Mouse (Mus musculus) heart, adult 11 months (tissue): Measurements from ENCODE around the gene Irs2.

Experiments used
- DNase-seq: peaks from one replicate; pipeline ENCODE4 v3.0.0; 2022

Irs2 gene

GRCm38 (mm10) chr8:11008379-11008775 lies at the start of gene Irs2:
Gene Irs2 (minus strand): TSS chr8:11008458.
- DNase-seq, result no peak

DNA sequence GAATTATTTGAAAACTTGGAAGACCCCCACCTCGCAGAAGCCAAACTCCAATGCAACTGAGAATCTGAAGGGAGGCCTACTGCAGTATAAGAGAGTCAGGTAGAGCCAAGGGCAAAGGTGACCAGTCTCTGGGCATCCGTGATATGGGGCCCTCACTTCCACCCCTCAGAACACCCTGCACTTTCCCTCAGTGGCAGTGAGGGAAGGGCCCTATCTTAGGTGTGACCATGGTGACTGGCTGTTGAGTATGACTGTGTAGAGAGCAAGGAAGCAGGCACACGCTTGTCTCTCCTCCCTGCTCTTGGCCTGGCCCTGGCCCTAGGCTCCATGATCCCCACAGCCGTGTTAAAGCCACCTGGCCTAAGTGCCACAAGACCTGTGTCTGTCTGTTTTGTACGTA lies 48.4 kb upstream of the Irs2 start:
- DNase-seq, result no peak

GRCm38 (mm10) chr8:11056175-11056563 lies 47.9 kb upstream of the Irs2 start:
- DNase-seq, result no peak

GRCm38 (mm10) chr8:11055557-11056174 lies 47.4 kb upstream of the Irs2 start:
- DNase-seq, result no peak

DNA sequence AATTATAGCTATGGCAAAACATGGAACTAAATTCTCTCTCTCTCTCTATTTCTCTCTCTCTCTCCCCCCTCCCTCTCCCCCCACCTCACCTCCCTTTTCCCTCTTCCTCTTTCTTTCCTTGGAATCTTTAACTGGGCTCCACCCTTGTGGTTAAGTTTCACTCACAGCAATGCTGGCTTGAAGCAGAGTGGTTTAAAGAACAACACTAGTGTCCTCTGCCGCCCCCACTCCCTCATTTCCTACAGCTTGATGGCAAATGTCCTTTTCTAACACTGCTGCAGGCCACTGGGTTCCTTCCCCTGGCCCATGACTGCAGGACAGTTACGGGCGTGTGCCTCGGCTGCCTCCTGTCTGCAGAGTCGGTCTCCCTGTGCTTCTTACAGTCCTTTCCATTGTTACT lies 41.6 kb upstream of the Irs2 start:
- peak; percentile 72 for DNase-seq

DNA sequence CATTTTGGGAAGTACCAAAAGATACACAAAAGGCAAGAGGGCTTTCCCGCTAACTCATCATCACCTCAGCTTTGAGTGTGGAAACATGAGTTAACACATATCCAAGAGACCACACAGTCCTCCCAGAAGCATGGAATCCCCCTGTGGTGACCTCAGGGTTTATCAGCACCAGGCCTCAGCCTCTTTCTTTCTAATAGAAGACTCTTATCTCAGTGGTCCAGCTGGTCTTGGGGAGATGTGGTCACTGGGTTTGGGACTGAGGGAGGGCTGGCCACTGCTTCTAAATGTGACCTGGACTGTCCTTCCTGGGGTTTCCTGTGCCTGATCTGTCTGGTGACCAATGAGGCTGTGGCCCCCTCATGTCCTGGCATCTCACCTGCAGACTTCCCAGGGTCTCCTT lies 39.6 kb upstream of the Irs2 start:
- peak; percentile 66 for DNase-seq

DNA sequence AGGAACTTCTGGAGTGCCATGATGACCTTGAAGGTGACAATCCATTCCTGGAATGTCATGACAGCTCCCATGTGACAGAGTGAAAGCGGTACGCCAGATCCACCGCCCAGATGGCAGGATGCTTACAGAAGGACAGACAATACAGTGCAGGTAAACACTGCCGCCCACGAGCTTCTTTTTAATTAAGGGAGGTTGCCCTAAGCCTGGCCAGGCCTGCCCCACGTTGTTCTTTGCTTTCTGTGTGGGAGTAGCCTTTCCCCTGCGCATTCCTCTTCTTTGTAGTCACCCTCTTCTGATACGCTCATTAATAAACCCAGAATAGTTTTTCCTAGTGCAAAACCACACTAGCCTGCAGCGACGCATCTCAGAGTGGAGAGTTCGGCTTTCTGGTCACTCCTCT lies 36.4 kb upstream of the Irs2 start:
- DNase-seq, result peak; percentile 84

GRCm38 (mm10) chr8:11043591-11043990 lies 35.3 kb upstream of the Irs2 start:
- no peak for DNase-seq

DNA sequence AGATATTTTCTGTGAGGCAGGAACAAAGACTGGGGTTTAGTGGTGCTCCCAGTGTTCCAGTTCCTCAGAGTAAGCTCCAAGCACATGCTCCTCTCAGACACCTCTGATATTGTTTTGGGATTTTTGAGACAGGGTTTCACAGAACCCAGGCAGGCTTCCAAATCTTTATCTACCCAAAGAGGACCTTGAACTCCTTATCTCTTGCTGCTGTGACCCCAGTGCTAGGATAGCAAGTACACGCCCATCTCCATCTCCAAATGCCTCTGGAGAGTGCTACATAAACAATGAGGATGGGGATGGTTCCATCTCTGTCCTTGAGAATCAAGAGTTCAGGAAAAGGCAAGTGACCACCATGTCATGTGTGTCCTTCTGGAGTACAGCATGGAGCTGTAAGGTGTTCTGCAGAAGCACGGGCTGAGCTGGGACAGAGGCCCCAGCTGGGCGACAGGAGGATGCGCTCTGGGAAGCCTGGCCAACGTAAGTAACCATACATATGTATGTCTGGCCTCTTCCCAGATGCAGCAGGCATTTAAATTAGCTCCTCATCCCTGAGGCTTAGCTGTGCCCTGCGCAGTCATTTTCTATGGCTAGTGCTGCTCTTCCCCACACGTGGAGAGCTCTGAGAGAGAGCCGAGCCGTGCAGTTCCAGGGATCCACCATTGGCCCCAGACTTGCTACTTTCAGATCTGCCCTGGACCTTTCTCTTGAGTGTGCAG lies 34.8 kb upstream of the Irs2 start:
- no peak for DNase-seq

GRCm38 (mm10) chr8:11040088-11040487 lies 31.8 kb upstream of the Irs2 start:
- DNase-seq, result peak; percentile 37

DNA sequence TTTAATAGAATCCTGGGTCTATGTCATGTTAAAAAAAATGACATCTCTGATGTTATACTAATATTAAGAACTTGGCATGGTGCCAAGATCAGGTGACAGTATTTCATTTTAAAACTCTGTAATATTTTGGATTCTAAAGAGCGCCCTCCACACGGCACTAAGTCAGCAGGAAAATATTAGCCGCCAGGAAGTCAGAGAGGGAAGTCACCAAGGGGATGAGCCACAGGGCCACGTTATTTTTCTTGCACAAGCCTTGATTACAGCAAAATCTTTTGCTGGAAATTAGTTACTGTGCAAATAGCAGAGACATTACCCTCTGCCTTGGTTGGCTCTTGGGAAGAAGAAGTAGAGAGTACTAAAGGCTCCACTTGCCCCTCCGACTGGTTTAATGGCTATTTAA lies 30.5 kb upstream of the Irs2 start:
- DNase-seq, result peak; percentile 89

GRCm38 (mm10) chr8:11038367-11038766 lies 30.1 kb upstream of the Irs2 start:
- peak; percentile 87 for DNase-seq

- DNase-seq, result peak; percentile 68
Observed at GRCm38 (mm10) chr8:11036790-11037189, 28.5 kb upstream of the Irs2 start.

DNA sequence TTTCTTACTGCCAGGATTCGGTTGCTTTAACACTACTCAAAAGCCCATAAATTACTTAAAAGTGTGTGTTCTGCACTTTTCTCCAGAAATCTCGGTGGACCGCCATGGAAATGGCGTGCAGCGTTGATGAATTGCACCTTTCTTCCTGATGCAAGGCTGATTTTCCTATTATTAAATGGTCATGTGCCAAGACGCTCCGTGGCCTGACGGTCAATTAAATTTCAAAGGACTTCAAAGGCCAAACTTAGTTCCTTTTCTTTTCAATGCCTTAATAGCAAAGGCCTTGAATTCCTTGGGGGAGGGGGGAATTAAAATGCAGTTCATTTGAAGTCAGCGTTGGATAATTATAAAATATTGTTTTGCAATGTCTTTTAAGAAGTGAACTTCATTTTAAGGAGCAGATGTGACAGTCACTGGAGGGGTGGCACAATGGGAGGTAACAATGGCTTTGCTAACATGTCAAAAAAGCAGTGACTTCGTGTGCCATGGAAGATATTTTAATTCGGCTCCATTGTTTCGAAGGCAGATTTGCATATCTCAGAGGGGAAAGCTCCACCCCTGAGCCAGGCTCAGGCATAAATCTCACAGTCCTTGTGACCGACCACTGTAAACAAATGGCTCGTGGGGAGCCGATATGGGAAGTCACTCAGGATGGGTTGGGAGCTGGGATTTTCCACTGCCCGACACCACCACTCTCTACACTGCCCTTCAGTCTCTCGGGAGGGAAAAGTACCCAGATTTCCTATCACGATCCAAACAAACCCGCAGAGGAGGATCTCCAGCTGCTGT lies 27.6 kb upstream of the Irs2 start:
- DNase-seq, result peak; percentile 59

DNA sequence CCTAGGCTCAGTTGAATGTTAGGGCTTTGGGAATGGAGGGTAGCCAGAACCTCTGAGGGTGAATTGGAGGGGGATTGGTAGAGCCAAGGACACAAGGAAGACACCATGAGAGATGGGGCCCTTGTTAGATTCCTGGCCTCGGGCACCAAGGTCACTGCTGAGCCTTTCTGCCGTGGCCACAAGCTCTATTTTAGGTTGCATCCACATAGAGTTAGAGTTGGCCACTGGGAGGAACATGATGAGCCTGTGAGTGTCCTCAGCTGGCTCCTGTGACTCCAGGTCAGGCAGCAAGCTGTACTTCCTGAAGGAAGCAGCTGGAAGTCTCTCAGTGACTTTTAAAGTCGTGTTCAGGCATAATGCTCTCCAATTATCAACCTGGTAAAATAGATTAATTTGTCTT lies 16.6 kb upstream of the Irs2 start:
- DNase-seq, result peak; percentile 94

- no peak for DNase-seq
Observed at GRCm38 (mm10) chr8:11020949-11021572, 12.8 kb upstream of the Irs2 start.

DNA sequence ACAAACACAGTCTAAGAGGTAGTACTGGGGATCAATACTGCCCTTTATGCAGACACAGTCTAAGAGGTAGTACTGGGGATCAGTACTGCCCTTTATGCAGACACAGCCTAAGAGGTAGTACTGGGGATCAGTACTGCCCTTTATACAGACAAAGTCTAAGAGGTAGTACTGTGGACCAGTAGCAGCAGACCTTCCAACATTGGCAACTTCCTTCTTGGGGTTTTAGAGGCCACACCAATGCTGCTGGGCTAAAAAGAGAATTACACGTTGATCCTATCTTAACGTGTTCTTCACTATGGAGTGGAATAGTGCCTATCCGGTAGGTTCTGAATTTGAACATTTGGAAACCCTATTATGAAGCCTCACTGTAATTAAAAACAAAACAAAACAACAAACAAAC lies 7.4 kb upstream of the Irs2 start:
- no peak for DNase-seq

DNA sequence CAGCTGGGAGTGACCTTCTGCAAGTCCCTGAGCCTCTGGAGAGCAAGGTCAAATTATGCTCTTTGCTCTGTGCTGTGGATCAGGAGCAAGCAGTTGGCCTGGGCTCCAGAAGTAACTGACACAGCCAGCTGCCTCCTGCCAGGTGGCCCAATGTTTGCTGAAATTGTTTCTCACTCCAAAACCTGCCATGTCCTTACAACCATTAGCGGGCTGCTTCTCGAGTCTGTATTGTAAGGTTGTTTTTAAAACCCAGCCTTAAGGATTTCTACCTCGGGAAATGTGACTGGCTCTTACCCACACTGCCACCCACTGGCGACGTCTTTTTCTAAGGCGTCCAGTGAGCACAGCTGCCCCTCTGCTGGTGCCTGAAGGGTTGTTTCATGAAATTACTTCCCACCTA lies 5.0 kb upstream of the Irs2 start:
- peak; percentile 92 for DNase-seq

GRCm38 (mm10) chr8:11011787-11012485 lies 3.7 kb upstream of the Irs2 start:
- no peak for DNase-seq

DNA sequence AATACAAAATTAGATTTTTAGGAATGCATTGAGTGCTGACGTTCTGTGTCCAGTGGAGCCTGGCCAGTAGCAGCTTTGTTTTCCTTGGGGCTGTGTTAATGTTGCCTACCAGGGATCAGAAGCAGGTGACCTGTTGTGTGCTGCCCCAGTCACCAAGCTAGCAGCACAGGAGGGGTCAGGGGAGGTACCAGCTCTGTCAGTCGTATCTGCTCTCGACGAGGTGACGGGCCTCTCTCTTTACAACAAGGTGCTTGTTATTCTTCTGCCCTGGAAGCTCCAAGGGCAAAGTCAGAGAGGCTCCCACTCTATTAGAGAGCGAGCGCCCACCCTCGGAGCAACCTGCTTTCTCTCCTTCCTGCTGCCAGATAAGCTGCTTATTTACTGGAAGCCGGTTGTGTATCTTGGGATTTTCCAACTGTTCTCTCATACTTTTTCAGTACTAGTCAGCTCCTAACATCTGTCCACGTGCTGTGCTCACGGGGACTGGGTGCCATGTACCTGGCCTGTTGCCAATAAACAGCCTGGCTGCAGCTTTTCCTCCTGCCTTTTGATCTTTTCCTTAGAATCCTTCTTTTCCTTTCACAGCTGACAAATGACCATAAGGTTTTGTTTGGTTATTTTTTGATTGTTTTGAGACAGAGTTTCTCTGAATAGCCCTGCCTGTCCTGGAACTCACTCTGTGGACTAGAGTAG lies 2.8 kb upstream of the Irs2 start:
- DNase-seq, result peak; percentile 94

DNA sequence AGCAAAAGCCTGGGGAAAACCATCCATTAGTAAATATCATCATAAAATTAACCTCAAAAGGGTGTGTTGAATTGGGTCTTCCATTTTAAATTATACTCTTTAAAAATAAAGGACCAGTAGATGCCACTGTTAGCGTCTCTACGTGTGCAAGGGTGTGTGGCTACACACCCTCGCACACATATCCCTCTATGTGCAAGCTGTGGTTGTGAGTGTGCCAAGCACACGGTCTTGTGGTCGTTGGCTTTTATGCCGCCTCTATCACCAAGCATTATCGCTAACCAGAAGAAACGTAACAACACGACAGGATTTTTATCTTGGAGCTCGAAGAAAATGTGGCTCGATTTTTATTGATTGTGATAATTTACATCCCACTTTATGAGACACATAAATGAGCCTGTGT lies 2.1 kb upstream of the Irs2 start:
- DNase-seq, result no peak

- DNase-seq, result peak; percentile 99
Observed at GRCm38 (mm10) chr8:11009431-11010071, 1.3 kb upstream of the Irs2 start.
